Mouse (Mus musculus): ENCODE results near the gene Alkbh4.

- TF ChIP-seq CTCF (IDR thresholded peaks at IDR 0.05; ENCODE audit: extremely low read depth, insufficient read depth, insufficient read length, insufficient replicate concordance) (no peak), POLR2A (IDR thresholded peaks at IDR 0.05; ENCODE audit: low read depth, low read length) (no peak)
Measured at GRCm38 (mm10) chr5:136147704-136148103, 11.8 kb downstream of the Alkbh4 start.

All from spleen, adult 2 months (tissue).